Mouse (Mus musculus): ENCODE results near the gene Cmtm4.
A peak's percentile ranks its signal among the peaks of the same experiment; 100 is the strongest.

Gene Cmtm4

DNA sequence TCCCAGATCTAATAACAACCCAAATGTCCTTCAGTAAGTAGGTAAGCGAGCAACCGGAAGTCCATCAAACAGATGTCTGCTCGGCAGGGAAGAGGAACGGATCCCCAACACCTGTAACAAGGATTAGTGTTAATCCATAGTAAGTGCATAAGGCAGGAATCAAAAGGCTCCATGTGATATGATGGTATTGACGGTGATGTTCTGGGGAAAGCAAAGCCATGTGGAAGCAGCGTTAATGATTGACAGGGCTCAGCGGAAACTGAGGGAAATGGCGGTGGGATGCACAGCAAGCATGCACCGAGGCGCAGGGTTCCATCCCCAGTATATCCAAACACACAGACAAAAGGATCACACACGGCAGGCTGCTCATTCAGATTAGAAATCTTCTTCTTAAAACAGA lies 21.3 kb downstream of the Cmtm4 start:
- DNase-seq: no peak

DNA sequence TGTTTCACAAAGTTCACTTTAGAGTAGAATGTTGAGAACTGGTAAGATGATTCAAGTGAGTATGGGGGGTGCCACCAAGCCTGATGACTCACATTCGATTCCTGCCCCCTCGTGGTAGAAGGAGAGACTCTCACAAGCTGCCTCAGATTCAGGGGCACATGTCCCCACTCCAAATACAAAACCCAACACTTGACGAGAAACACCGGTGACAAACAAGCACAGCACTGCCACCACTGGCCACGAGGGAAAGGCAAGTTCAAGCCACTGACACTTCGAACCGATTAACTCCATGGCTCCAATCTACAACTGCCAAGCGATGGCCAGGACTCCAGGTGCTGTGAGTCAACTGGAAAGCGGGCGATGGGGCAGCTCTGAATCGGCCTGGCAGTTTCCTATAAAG lies 21.8 kb downstream of the Cmtm4 start:
- DNase-seq: peak; percentile 33

DNA sequence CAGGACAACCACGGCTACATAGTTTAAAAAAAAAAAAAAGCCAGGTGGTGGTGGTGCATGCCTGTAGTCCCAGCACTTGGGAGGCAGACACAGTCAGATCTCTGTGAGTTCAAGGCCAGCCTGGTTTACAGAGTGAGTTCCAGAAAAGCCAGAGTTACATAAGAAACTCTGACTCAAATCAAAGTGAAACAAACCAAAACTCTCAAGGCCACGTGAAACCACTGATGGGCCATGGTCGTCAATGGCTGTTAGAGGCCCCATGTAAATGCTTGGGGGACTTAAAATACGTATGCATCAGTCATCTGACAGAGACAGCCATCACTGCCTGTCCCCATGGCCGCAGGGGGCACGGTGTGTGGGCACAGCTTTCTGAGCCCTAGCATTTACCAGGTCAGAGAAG lies 24.5 kb downstream of the Cmtm4 start:
- no peak for DNase-seq

DNA sequence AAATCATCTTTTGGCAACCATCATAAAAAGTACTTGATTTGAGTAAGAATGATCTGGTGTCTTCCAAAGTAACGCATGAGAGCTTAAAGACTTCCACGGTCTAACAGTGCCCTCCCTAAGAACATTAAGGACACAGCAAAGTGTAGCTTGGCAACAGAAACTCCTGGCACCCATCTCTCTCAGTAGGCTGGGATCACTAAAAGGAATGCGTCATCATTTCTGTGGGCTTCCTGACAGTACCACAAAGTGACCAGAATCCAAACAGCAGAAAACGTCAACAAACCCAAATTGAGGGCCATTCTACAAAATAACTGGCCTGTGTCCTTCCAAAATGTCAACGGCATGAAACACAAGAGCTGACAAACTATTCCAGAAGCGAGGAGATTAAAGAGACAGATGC lies 25.5 kb downstream of the Cmtm4 start:
- no peak for DNase-seq

DNA sequence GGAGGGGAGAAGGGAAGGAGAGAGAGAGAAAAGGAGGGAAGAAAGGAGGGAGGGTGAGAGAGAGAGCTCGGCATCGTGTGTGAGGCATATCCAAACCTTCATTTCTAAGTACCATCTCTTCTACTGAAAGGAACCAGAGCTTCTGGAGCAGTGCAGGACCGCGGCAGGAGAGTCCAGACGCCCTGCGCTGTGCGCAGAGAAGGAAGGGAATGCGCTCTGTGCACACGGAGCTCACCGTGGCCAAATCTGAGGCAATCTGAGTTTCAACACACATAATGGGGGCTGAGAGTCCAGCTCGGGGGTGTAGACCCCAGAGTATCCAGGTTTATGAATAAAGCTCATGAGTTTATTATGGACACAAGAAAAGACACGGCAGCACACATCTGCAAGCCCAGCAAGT lies 26.0 kb downstream of the Cmtm4 start:
- DNase-seq: no peak

DNA sequence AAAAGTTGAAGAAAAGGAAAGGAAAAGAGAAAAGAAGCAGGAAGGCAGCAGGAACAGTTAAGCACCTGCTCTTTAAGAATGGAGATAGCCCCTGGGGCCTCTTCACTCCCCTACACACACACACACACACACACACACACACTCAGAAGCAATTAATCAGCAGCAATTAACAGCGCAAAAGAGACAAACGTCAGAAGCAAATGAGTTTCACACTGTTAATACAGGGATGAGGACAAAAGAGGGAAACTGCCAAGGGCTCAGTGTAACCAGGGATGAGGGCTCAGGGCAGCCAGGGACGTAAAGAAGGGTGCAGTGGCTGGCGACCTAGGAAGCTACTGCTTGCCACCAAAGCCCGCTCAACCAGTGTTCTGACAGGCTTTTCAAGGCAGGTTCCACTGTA lies 28.2 kb downstream of the Cmtm4 start:
- DNase-seq: no peak

DNA sequence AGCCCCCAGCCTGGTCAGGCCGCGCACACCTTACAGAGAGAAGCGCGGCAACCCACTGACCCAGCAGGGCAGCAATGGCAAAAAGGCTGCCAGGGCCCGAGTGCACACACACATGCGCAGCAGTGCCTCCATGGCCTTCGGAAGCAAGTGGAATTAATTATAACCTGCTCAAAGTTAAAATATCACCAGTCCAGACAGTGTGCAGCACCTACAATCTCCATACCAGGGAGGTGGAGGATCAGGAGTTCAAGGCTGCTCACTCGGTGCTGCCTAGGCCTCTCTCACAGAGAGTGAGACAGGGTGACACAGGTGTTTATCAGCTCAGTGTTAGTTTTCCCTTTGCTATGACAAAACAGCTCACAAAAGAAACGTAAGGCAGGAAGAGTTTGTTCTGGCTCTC lies 29.9 kb downstream of the Cmtm4 start:
- no peak for DNase-seq

DNA sequence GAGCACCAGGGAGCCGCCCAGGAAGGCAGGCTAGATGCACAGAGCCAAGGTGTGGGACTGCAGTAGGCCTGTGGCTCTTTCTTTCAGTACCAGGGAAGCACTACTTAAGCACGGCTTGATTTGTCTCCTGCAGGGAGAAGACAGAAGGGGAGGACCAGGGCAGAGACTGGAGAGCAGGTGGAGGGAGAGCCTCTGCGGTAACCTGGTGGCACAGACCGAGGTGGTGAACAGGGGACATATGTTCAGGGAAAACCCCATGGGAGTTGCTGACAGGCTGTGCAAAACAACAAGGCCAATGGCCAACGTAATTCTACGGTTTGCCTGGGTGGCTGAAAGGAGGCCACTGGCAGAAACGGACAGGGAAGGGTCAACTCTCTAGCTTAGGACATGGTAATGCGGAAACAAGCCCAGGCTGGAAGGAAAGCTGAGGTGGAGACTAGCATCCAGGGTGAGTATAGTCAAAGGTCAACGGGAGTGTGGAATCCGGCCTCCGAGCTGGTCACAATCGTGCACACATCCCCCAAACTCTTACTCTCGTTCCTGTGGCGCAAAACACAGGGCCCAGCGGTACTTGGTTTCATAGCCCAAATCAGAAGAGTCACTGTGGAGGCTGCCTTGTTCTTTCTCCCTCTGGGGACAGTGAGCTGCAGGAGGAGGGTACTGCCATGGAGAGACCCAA lies 35.7 kb downstream of the Cmtm4 start:
- DNase-seq: no peak

DNA sequence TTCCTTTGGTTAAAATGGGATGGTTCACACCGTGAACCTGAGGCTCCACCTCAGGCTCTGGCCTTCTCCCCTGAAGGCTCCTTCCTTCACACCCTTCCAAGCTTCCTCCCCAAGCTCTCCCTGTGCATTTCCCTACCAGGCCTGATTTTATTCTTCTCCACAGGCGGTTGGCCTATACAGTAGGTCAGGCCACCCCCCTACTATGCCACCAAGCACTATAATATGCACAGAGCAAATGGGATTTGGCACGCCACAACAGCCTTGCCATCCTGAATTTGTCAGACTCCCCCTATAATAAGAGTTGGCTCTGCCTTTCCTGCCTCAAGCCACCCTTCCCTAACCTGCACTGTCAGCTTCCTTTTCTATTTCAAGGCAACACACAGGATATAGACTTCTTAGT lies 37.0 kb downstream of the Cmtm4 start:
- no peak for DNase-seq

DNA sequence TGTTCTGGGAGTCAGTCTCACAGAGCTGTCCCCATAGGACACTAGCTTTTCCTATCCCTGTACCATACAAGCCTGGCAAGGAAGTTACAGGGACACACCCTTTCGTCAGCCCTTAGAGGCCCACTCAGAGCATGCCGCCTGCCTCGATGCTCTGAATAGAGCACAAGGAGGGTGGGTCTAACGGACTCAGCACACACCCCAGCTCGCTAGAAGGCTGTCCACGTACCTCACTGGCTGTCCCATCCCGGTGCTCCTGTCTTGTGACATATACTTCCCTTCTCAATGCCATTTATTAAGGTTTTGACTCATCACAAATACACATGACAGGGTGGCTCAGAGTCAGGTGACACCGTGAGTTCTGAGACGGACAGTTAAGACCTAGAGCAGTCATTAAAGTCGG lies 41.1 kb downstream of the Cmtm4 start:
- no peak for DNase-seq

DNA sequence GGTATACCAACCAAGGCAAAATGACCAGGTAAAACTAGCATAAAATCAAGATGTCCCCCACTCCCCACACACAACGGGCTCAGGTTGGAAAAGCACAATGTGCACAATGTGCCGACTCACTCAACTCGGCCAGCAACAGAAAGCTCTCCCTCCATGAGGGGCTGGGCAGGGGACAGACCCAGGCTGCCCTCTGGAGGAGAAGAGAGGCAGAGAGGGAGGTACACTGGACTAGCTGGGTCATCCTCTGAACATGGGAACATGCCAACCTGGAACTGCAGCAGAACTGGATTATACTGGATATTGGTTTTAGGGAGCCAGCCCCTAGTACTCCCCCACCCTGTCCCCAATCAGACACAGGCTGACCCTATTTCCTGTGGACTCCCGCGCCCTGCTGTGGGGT lies 42.4 kb downstream of the Cmtm4 start:
- no peak for DNase-seq

DNA sequence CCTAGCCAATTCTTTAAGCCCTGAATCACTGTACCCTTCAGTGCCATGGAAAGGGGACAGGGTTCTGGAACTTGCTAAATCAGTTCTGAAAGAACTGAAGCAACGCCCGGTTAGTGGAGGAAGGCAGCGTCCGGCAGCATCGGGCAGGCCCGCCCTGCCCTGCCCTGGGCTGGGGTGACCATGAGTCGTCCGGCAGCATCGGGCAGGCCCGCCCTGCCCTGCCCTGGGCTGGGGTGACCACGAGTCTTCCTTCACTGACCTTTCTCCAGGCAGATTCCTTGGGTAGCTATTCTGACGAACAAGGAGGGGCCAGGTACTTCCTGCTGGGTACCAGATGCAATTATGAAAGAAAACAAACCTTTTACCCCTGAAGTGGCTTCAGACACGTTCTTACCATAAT lies 45.6 kb downstream of the Cmtm4 start:
- DNase-seq: no peak

DNA sequence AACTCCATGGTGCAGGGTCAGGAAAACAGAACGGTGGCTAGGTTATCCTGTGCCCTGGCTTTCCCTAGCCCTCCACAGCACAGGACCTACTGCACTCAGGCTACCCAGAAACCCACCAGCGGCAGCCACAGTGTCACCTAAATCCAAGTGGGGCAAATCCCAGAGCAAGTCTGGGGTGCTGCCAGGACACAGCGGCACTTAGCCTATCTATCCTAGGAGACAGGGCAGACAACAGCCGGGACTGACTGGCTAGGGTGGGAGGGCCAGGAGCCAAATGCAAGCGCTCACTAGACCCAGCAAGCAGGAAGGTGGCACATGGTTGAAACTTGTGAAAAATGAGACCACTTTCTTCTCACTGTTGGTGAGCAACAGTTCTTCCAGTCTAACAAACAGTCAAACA lies 46.6 kb downstream of the Cmtm4 start:
- no peak for DNase-seq

DNA sequence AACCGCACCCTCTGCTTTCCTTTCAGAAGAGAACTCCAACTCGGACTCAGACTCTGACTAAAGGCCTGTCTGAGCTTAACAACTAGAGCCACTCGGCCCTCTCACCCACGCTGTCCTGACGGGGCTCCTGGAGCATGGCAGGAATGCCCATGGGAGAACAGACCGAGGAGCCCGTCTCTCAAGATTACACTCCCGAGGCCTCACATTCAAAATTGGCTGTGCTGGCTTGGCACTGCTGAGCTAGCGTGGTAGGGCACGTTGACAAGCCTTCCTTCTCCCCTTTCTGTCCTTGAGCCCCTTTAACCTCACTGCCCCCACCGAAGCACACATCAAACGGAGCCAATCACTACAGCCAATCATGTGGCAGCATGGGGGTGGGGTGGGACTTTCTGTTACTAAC lies 48.9 kb downstream of the Cmtm4 start:
- DNase-seq: no peak

DNA sequence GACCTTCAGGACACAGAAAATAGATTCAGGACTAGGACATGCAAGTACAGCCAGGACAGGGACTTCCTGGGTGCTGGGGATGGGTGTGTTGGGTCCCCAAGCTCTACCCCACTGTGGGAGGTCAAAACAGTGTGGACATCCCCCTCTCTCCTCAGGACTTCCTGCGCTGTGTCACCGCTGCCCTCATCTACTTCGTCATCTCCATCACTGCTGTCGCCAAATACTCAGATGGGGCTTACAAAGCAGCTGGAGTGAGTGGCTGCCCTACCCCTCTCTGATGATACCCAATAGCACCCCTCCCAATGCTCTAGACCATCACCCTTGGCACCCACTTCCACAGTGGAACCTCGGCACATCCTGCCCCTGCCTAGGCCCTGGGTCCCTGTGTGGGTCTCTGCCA lies 51.0 kb downstream of the Cmtm4 start:
- no peak for DNase-seq

DNA sequence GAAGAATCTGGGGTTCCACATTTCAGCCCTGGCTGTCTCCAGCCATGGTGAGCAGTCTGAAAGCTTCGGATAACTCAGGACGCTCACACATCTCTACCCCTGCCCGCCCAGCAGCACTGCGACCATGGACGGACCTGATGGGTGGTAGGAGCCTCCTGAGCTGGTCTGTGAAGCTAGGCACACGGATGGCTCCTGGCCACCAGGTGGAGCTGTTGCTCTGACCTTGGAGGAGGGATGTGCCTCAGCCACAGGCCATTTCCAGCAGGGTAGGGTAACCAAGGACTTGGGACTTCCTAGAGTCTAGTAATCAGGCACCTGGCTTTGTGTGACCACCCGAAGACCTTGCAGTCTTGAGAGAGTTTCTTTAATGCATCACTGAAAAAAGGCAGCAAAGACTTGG lies 51.6 kb downstream of the Cmtm4 start:
- DNase-seq: peak; percentile 89

DNA sequence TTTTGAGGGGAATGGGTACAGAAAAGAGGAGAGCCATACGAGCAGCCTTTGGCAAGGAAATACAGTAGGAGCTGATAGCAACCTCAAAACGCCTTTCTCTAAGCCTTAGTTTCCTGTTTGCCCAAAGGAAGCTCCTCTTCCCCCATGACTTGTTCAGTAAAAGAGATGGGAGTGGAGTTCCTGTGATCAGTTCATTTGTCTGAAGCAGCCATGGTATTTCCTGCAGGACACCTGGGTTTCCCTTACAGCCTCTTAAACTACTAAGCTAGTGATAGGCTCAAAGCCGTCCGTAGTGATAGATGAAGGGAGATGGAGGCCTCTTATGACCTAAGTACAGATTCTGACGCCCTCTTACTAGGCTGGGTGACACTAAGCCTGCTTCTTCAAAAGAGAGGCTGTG lies 53.2 kb downstream of the Cmtm4 start:
- DNase-seq: no peak

DNA sequence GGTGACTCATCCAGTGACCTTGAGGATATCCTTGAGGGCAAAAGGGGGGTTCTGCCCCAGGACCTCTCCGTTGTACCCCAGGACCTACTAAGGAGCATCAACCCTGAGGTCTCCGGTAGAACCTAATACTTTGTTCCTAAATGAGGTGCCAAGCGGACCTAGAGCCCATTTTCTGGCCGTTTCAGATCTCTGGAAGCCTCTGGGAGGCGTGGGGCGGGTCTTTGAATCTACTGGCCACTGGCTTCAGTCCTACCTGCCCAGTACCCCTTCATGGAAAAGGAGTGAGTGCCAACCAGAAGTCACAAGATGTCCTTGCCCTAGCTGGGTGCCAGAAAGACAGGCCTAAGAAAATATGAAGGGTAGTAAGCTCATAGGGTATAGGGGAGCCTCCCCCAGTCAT lies 53.9 kb downstream of the Cmtm4 start:
- DNase-seq: no peak

DNA sequence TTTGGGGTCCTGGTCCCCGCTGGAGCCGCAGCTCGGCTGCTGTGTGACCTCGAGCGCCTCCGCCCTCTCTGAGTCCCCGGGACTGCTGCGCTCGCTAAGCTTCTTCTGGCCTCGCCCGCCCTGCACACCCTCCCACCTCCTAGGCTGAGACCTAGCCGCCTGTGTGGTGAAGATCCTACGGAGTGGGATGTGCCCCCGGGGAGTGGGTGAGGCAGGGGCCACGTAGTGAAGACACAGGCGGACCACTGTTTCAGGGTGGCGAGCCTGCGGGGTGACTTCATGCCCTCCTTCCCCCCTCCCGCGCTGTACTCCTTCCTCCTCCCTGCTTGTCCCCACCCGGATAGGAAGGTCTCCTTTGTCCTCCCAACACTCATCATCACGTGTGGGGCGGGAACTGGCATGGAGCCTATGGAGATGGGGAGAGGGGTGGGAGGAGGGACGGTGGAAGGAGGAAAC lies 54.5 kb downstream of the Cmtm4 start:
- DNase-seq: peak; percentile 54

DNA sequence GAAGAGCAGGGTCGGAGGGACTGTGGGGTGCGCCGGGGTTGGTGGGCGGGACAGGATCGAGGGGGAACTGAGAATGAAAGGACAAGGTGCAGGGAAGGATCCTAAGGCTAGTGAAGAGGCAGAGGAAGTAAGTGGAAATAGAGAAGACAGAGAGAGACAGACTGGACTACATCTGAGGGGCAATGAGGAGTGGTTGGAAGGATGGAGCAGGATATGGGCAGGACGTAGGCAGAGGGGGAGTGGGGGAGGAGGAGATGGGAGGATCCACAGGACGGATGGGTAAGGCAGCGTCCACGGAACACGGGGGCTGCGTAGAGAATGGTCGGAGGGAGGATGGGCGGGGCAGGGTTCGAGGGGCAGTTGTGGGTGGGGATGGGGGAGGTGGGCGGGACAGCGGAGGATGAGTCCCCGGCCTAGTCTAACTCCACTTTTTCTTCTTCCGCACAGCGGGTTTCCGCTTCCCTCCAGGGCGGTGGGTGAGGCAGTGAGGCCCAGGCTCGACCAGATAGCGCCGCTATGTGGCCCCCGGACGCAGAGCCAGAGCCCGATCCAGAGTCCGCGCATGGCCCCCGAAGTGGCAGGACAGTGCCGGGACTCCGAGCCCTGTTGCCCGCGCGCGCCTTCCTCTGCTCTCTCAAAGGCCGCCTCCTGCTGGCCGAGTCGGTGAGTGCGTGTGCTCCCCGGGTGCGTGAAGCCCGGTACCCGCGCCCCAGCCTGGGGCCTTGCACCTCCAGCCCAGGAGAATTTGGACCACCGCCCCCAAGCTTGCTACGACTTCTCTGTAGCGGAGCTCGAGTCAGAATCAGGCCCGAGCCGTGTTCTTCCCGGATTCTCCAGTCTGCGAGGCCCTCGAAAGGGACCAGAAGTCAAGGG lies 55.1 kb downstream of the Cmtm4 start:
- DNase-seq: peak; percentile 74

DNA sequence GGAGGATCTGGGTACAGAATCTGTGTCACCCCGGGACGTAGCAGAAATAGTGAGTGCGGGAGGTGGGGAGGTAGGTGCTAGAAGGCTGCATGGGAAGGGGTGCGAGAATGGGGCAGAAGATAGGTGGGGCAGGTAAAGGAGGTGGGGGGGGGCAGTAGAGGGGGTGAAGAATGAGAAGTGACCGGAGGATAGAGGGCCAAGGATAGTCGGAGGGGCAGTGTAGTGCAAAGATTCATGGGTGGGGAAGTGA lies 55.7 kb downstream of the Cmtm4 start:
- DNase-seq: no peak

DNA sequence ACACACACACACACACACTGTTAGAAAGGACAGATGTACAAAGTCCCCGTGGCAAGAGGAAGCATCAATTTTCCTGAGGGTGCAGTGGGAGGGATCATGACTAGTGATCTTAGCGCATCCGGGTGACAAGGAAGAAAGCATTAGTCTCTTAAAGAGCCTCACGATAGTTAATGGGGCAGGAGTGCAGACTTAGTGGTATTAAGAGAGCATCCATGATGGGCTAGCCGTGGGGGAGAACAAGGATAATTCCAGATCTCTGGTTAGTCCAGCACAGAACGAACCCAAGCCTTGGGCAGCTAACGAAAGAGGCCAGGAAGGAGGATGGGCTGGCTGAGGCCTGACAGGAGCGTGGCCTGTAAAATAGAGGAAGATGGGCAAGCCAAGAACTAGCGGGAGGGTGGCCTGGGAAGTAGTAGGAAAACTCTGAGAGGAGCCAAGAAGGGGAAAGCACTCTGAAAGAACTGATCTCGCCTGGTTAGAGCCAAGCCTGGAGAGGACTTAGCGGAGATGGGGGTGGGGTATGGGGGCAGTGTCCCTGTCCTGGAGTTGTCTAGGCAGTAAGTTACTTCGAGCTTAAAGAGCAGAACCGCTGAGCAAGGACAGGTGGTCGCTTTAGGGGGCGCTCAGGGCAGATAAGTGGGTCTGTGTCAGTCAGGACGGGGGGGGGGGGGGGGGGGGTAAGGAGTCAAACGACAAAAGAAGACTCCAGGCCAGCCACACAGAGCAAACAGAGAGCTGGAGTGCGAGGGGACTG lies 56.2 kb downstream of the Cmtm4 start, which contains the start of gene Cmtm3:
Cmtm3 (plus strand) TSS at position 182 of the 754 bp plus-strand sequence.
- no peak for DNase-seq

DNA sequence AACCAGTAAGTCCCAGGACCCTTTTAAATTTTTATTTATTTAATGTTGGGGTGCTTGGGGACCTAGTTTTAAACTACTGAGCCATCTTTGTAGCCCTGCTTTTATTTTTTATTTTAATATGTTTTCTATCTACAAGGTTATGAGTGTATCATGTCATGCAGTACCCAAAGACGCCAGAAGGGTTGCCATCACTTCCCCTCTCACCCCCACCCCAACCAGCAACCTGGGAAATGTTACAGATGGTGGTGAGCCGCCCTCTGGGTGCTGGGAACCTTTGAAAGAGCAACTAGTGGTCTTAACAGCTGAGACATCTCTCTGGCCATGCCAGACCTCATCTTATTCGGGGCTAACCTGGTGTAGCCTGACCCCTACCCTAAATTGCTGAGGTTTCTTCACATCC lies 57.7 kb downstream of the Cmtm4 start:
- DNase-seq: no peak

DNA sequence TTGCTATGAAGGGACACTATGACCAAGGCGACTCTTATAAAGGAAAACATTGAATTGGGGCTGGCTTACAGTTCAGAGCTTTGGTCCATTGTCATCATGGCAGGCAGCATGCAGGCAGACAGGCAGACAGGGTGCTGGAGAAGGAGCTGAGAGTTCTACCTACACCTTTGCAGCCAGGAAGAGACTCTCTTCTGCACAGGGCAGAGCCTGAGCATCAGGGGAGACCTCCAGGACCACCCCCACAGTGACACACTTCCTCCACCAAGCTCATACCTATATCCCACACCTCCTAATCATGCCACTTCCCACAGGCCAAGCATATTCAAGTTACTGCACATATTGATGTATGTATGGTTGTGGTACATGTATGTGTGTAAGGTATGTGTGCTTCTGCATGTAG lies 58.8 kb downstream of the Cmtm4 start:
- DNase-seq: no peak
